Mouse (Mus musculus) lung, embryonic 14.5 days (tissue): ENCODE results near the gene Cdr1. TPM values are rescaled to one million over a fixed set of nuclear protein-coding genes. Genes with fewer than 3 reads are reported as not detected.

Experiments used
- ATAC-seq: fragments of 200-750 bp; cut with Nextera tagmentation; 2 replicates; pipeline ENCODE4 v1.8.0; 2017; ENCODE audit warnings: mild to moderate bottlenecking, moderate TSS enrichment, moderate library complexity; ENCODE audit not compliant: insufficient read depth
- DNase-seq: peaks from one replicate; pipeline ENCODE4 v3.0.0-alpha.2; 2015
- H3K27ac ChIP-seq: fragments of 300-500 bp; sonication (generic); 2 replicates; pipeline ENCODE4 v1.5.1; 2014; ENCODE audit warnings: low read depth, mild to moderate bottlenecking, moderate library complexity
- H3K27me3 ChIP-seq: fragments of 300-500 bp; sonication (generic); 2 replicates; pipeline ENCODE4 v1.6.1; 2014; ENCODE audit warnings: low read length, control low read depth; ENCODE audit not compliant: insufficient read depth
- H3K36me3 ChIP-seq: fragments of 300-500 bp; sonication (generic); 2 replicates; pipeline ENCODE4 v1.6.1; 2014; ENCODE audit warnings: control low read depth; ENCODE audit not compliant: insufficient read depth
- H3K4me1 ChIP-seq: fragments of 300-500 bp; sonication (generic); 2 replicates; pipeline ENCODE4 v1.6.1; 2014; ENCODE audit warnings: antibody characterized with exemption, control low read depth; ENCODE audit not compliant: insufficient read depth
- H3K4me2 ChIP-seq: fragments of 300-500 bp; sonication (generic); 2 replicates; pipeline ENCODE4 v1.6.1; 2014; ENCODE audit warnings: mild to moderate bottlenecking
- H3K4me3 ChIP-seq: fragments of 300-500 bp; sonication (generic); 2 replicates; pipeline ENCODE4 v1.5.1; 2014; ENCODE audit warnings: low read depth, low read length
- H3K9ac ChIP-seq: fragments of 300-500 bp; sonication (generic); 2 replicates; pipeline ENCODE4 v1.6.1; 2014
- H3K9me3 ChIP-seq: fragments of 300-500 bp; sonication (generic); 2 replicates; pipeline ENCODE4 v1.6.1; 2016; ENCODE audit warnings: low read depth, low read length, control low read depth
- CTCF ChIP-seq: IDR thresholded peaks from 2 replicates; pipeline ENCODE4 v1.5.1; 2016; ENCODE audit warnings: antibody characterized with exemption, low read depth
- WGBS: fragments of 180-500 bp; shearing (Covaris S2); extraction: QIAGEN DNeasy Blood & Tissue Kit; methylation state at CpG from one replicate; pipeline ENCODE4 v1.1.7; 2014; 5-methylcytosine and 5-hydroxymethylcytosine counted together
- microRNA-seq: library from miRNA; unstranded; fragments of <30 nt; microRNA quantifications from one replicate; pipeline ENCODE4, GENCODE M21; 2016; ENCODE audit warnings: borderline number of aligned reads
- polyA plus RNA-seq: library from polyadenylated mRNA; unstranded; fragments of >200 nt; fragmentation: Nextera tagmentation; extraction: Ambion mirVana; gene quantifications from 2 replicates; pipeline ENCODE4 v1.2.1, GENCODE M21; 2014

Gene Cdr1
- polyA plus RNA-seq, 1 experiment from 2014 or later = not detected

DNA sequence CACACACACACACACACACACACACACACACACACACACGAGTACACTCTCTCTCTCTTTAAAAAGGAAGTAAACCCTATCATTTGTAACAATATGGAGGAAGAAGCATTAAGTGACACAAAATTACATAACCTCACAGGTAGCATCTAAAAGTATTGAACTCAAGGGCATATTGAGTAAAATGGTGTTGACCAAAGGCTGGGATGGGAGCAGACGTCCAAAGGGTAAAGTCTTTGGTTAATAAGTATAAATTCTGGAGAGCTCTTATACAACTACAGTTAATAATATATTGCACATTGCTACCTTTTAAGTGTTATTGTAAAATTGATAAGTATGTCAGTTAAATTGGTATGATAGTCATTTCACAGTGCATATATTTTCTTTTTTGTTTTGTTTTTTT, 39.9 kb downstream of the Cdr1 start:
- no peak for ATAC-seq
- Histone ChIP-seq H3K9me3 (no peaks in the 10 kb centered on the region), H3K36me3 (no peaks in the 10 kb centered on the region), H3K27ac (no peak overlapping the region), H3K4me2 (no peak overlapping the region), H3K9ac (no peak overlapping the region), H3K4me1 (no peaks in the 10 kb centered on the region), H3K27me3 (no peaks in the 10 kb centered on the region), H3K4me3 (no peak overlapping the region)
- WGBS = 66% methylated on average over 2 of the region's 2 CpGs
- DNase-seq = no peak
- TF ChIP-seq CTCF = no peak

DNA sequence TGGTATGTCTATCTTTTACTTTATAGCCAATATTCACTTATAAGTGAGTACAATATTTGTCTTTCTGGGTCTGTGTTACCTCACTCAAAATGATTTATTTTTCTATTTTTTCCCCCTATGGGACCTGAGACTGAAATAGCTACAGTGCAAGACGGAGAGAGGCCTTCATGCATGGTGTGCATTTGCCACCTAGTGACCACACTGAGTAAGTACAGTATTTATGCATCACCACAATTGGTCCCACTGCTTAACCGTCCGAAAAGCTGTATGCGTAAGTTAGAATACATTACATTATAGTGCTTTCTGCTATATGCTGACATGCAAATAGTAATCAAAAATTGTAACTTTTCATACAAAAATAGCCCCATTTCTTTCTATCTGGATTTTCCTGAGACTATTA, 50.8 kb downstream of the Cdr1 start:
- DNase-seq = peak; percentile 8
- Histone ChIP-seq H3K27ac (no peak overlapping the region), H3K27me3 (no peaks in the 10 kb centered on the region), H3K4me1 (no peaks in the 10 kb centered on the region), H3K9ac (no peak overlapping the region), H3K4me2 (no peak overlapping the region), H3K36me3 (no peaks in the 10 kb centered on the region), H3K9me3 (no peaks in the 10 kb centered on the region), H3K4me3 (no peak overlapping the region)
- TF ChIP-seq CTCF = peak; percentile 37
- 66% methylated on average over 4 of the region's 4 CpGs for WGBS
- ATAC-seq = no peak

Small RNAs within 50 kb of the gene (microRNA-seq; reads per million reads assigned to microRNA genes)
- not detected for gene Gm24396
